Mouse (Mus musculus): ENCODE data around the gene Sh3glb2.

DNA sequence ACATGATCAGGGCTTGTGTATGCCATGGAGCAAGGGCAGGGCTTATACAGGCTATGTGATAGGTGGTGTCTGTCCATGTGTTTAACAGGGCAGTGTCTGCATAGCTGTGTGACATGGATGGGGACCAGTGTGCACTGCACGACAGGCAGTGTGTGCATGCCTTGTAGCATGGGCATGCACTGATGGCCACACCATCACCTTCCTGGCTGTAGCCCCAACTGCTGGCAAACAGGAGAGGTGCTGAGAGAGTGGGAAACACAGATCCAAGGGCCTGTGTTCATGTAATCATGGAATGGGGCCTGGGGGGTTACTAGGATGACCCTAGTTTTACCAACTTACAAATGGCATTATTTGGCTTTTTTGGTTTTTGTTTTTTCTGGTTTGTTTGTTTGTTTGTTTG lies 44.7 kb upstream of the Sh3glb2 start:
- TF ChIP-seq EP300 (IDR thresholded peaks at IDR 0.05; ENCODE audit: low read depth), result no peak
- no peak for TF ChIP-seq CTCF (IDR thresholded peaks at IDR 0.05; ENCODE audit: low read depth)
